Mouse (Mus musculus) liver, embryonic 14.5 days (tissue): Measurements from ENCODE around the gene Map7.

ENCODE experiments used
- CTCF ChIP-seq: IDR thresholded peaks from 2 replicates; pipeline ENCODE4 v1.5.1; 2016; ENCODE audit warnings: antibody characterized with exemption, low read depth, control low read depth
- EP300 ChIP-seq: IDR thresholded peaks from 2 replicates; pipeline ENCODE4 v1.6.1; 2016; ENCODE audit warnings: antibody characterized with exemption, low read depth

DNA sequence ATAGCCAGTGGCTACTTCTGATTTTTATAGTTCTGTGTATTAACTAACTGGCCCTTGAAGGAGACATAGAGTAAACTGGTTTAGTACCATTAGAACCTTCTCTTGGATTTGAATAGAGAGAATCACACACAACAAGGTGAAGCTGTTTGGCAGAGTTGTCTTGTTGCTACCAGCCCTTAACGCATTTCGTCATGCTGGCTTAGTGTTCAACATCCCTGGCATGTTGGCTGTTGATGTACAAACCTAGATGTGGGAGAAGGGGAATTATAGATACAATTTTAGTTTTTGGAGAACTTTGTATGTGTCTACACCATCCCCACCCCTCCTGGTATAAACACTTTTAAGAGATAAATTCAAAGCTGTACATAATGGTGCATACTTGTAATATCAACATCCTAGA lies 37.5 kb downstream of the Map7 start:
- TF ChIP-seq CTCF, result no peak
- no peak for TF ChIP-seq EP300
